Mouse (Mus musculus) liver, embryonic 14.5 days (tissue): ENCODE data around the gene Ppp6r1. TPM values are rescaled to one million over a fixed set of nuclear protein-coding genes. Genes with fewer than 3 reads are reported as not detected.

ENCODE experiments used
- ATAC-seq: fragments of 200-750 bp; cut with Nextera tagmentation; 2 replicates; pipeline ENCODE4 v1.8.0; 2017; ENCODE audit warnings: moderate number of reproducible peaks, mild to moderate bottlenecking, moderate library complexity; ENCODE audit not compliant: insufficient read depth
- DNase-seq, 3 experiments: peaks; one replicate each; pipeline ENCODE4 v3.0.0-alpha.2; 2012 to 2013; ENCODE audit warnings: low read depth in 3 of 3, low spot score in 3 of 3
- H3K27ac ChIP-seq: fragments of 300-500 bp; sonication (generic); 2 replicates; pipeline ENCODE4 v1.5.1; 2014; ENCODE audit warnings: moderate library complexity, mild to moderate bottlenecking, control low read depth, inconsistent platforms
- H3K27me3 ChIP-seq: fragments of 300-500 bp; sonication (generic); 2 replicates; pipeline ENCODE4 v1.6.1; 2014; ENCODE audit warnings: mild to moderate bottlenecking, low read length, moderate library complexity; ENCODE audit not compliant: control insufficient read depth, insufficient read depth
- H3K36me3 ChIP-seq: fragments of 300-500 bp; sonication (generic); replicated peaks from 2 replicates; pipeline ENCODE4 v1.6.1; 2014; ENCODE audit warnings: low read depth; ENCODE audit not compliant: control insufficient read depth, insufficient read depth
- H3K4me1 ChIP-seq, 2 experiments: fragments of 200-500 bp in 1 of 2; fragments of 300-500 bp in 1 of 2; sonication (generic) in 1 of 2; replicated peaks; 2 replicates each; pipeline ENCODE4 v1.6.1; 2012 to 2014; ENCODE audit warnings: antibody characterized with exemption in 1 of 2, inconsistent platforms in 1 of 2, low read length in 1 of 2; ENCODE audit not compliant: control insufficient read depth in 2 of 2, insufficient read depth in 2 of 2
- H3K4me2 ChIP-seq: fragments of 300-500 bp; sonication (generic); 2 replicates; pipeline ENCODE4 v1.6.1; 2014; ENCODE audit warnings: low read depth, mild to moderate bottlenecking, control low read depth, moderate library complexity
- H3K4me3 ChIP-seq, 2 experiments: fragments of 200-500 bp in 1 of 2; fragments of 300-500 bp in 1 of 2; sonication (generic) in 1 of 2; 2 replicates each; pipeline ENCODE4 v1.5.1; 2012 to 2014; ENCODE audit warnings: low read depth in 2 of 2, low read length in 2 of 2, mild to moderate bottlenecking in 2 of 2, control low read depth in 1 of 2, inconsistent platforms in 1 of 2, moderate library complexity in 1 of 2; ENCODE audit not compliant: insufficient read depth in 1 of 2
- H3K9ac ChIP-seq: fragments of 300-500 bp; sonication (generic); replicated peaks from 2 replicates; pipeline ENCODE4 v1.6.1; 2014; ENCODE audit warnings: mild to moderate bottlenecking, control low read depth, moderate library complexity
- H3K9me3 ChIP-seq: fragments of 300-500 bp; sonication (generic); 2 replicates; pipeline ENCODE4 v1.6.1; 2016; ENCODE audit warnings: low read length, mixed read lengths; ENCODE audit not compliant: control insufficient read depth
- CTCF ChIP-seq: IDR thresholded peaks from 2 replicates; pipeline ENCODE4 v1.5.1; 2016; ENCODE audit warnings: antibody characterized with exemption, low read depth, control low read depth
- EP300 ChIP-seq: IDR thresholded peaks from 2 replicates; pipeline ENCODE4 v1.6.1; 2016; ENCODE audit warnings: antibody characterized with exemption, low read depth
- WGBS: fragments of 180-500 bp; shearing (Covaris S2); extraction: QIAGEN DNeasy Blood & Tissue Kit; methylation state at CpG from one replicate; pipeline ENCODE4 v1.1.7; 2014; ENCODE audit not compliant: insufficient replicate concordance; 5-methylcytosine and 5-hydroxymethylcytosine counted together
- polyA plus RNA-seq, 2 experiments: library from polyadenylated mRNA; depleted of rRNA in 1 of 2; stranded (reverse) in 1 of 2; unstranded in 1 of 2; fragments of >200 nt; fragmentation: Nextera tagmentation in 1 of 2; extraction: Ambion mirVana in 1 of 2; gene quantifications; 2 replicates each; pipeline versions ENCODE4 v1.2.1 to v1.2.3; 2012 to 2014

The Ppp6r1 gene
- polyA plus RNA-seq, 2 experiments = 4.3 to 33.6 TPM

DNA sequence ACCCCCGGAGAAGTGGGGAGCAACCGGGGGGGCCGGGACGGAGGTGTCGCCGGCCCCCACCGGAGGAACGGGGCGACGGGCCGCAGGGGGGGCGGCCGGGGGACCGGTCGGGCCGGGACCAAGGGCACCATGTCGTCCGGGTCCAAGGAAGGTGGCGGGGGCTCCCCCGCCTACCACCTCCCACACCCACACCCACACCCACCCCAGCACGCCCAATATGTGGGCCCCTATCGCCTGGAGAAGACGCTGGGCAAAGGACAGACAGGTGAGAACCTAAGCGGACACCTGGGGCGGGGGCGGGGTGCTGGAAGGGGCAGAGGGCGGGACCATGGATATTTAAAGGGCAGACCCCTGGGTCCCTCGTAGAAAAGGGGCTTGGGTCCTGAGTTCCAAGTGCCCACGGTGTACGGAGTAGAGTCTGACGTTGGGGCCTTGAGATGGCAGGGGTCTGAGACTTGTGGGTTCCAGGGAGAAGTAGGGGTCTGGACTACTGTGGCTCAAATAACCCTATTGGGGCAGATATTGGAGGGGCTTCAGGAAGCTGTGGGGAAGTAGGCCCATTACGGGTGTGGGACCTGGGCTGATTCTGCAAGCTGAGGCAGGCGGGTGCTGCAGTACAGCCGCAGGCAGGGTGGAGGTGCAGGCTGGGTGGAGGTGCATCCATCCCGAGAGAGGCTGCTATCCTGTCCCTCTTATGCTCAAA lies 32.3 kb upstream of the Ppp6r1 start:
- Histone ChIP-seq H3K27ac (no peak overlapping the region), H3K36me3 (no peaks in the 10 kb centered on the region), H3K9me3 (no peaks in the 10 kb centered on the region), H3K4me2 (peak overlapping the region; percentile 57), H3K27me3 (peaks cover 18% of the 10 kb centered on the region), H3K9ac (peak overlapping the region; percentile 34; the same call in 1 of the 2 replicates), H3K4me3 (peak overlapping the region; percentile 25 to 48; a peak in 3 of 4 replicates), H3K4me1 (no peaks in the 10 kb centered on the region; a peak in 1 of 4 replicates)
- DNase-seq (no peak), ATAC-seq (0 out of 2 replicates have a peak, but pooled peaks have one; percentile 12)
- WGBS = 21% methylated on average over 23 of the region's 35 CpGs
- no peak for TF ChIP-seq EP300
- no peak for TF ChIP-seq CTCF

GRCm38 (mm10) chr7:4690387-4690786 lies 31.6 kb upstream of the Ppp6r1 start, which contains the start of gene Brsk1:
TSS of gene Brsk1 (plus strand) at chr7:4690604.
- Histone ChIP-seq H3K27ac (no peak within 1 kb of the TSS), H3K4me1 (peaks cover under 1% of the 10 kb centered on the region in 2 experiments; a peak in 3 of 4 replicates), H3K4me2 (peak within 1 kb of the TSS; percentile 57), H3K9me3 (no peaks in the 10 kb centered on the region), H3K36me3 (no peaks in the 10 kb centered on the region), H3K9ac (peak within 1 kb of the TSS; percentile 34; the same call in 1 of the 2 replicates), H3K27me3 (peaks cover 18% of the 10 kb centered on the region), H3K4me3 (peak within 1 kb of the TSS; percentile 25 to 48; a peak in 3 of 4 replicates)
- TF ChIP-seq EP300 (no peak), CTCF (no peak)
- 8% methylated on average over 8 of the region's 18 CpGs for WGBS
- no peak for ATAC-seq
- DNase-seq = no peak

- H3K9me3 ChIP-seq = no peaks in the 10 kb centered on the region
- no peak for TF ChIP-seq EP300
- TF ChIP-seq CTCF = no peak
- under 1% methylated on average over 32 of the region's 32 CpGs for WGBS
- ATAC-seq = peak; percentile 97
- peak within 1 kb of the TSS; percentile 92 for H3K4me2 ChIP-seq
- H3K4me3 ChIP-seq = peak within 1 kb of the TSS; percentile 87 to 97
- peak within 1 kb of the TSS; percentile 70 for H3K9ac ChIP-seq
- DNase-seq = peak; percentile 96 to 98 (median 98)
- peaks cover 11 to 16% of the 10 kb centered on the region in 2 experiments for H3K4me1 ChIP-seq
- peaks cover 3% of the 10 kb centered on the region; the same call in 1 of the 2 replicates for H3K27me3 ChIP-seq
- H3K36me3 ChIP-seq = peaks cover 2% of the 10 kb centered on the region; the same call in 1 of the 2 replicates
- peak within 1 kb of the TSS; percentile 71 for H3K27ac ChIP-seq
These were observed 26.0 kb upstream of the Ppp6r1 start, which contains the start of gene Hspbp1 for GRCm38 (mm10) chr7:4684632-4685417. TSS of gene Hspbp1 (minus strand) at chr7:4685068.

DNA sequence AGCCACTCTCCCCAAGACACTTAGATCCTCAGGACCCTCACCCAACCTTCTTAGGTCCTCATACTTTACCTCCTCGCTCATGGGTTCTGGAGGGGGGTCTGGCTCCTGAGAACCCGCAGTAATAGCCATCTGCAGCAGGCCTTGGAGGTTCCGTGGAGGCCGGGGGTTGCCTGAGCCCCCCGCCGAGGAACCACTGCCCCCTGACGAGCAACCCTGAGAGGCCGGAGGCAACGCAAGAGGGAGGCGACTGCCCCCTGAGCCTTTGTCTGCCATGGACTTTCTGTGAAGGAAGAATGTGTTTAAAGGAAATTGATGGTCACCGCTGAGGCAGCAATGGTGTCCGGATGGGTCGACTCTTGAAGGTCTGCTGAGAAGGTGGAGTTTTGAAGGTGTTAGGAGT lies 25.4 kb upstream of the Ppp6r1 start:
- H3K4me2 ChIP-seq = peak overlapping the region; percentile 92
- no peaks in the 10 kb centered on the region for H3K27me3 ChIP-seq
- H3K4me1 ChIP-seq = peaks cover 11 to 16% of the 10 kb centered on the region in 2 experiments
- ATAC-seq = peak; percentile 1
- H3K36me3 ChIP-seq = peaks cover 2% of the 10 kb centered on the region
- no peak for DNase-seq
- peak overlapping the region; percentile 70 for H3K9ac ChIP-seq
- TF ChIP-seq EP300 (no peak), CTCF (0 out of 2 replicates have a peak, but pooled peaks have one; percentile 1)
- peak overlapping the region; percentile 71 for H3K27ac ChIP-seq
- whole genome bisulfite sequencing = 3% methylated on average over 13 of the region's 13 CpGs
- H3K9me3 ChIP-seq = no peaks in the 10 kb centered on the region
- peak overlapping the region; percentile 87 to 97 for H3K4me3 ChIP-seq

GRCm38 (mm10) chr7:4683307-4683706 lies 24.5 kb upstream of the Ppp6r1 start:
- Histone ChIP-seq H3K9me3 (no peaks in the 10 kb centered on the region), H3K9ac (no peak overlapping the region), H3K36me3 (peaks cover 4% of the 10 kb centered on the region), H3K27ac (no peak overlapping the region), H3K4me1 (peaks cover 11 to 16% of the 10 kb centered on the region in 2 experiments), H3K4me2 (no peak overlapping the region; the same call in 1 of the 2 replicates), H3K27me3 (no peaks in the 10 kb centered on the region), H3K4me3 (no peak overlapping the region)
- no peak for TF ChIP-seq CTCF
- TF ChIP-seq EP300 = no peak
- no peak for DNase-seq
- ATAC-seq = no peak
- WGBS = 51% methylated on average over 5 of the region's 5 CpGs
